Mouse (Mus musculus) lung, postnatal 14 days (tissue): ENCODE measurements at regions not wholly inside any gene's neighbourhood (a gene's known extent, or its start where the extent isn't known, plus 50 kb on each side); places are given as distances from the start of the nearest gene placed in this dataset.

Source experiments
- DNase-seq: peaks from one replicate; pipeline ENCODE4 v3.0.0; 2021

DNA sequence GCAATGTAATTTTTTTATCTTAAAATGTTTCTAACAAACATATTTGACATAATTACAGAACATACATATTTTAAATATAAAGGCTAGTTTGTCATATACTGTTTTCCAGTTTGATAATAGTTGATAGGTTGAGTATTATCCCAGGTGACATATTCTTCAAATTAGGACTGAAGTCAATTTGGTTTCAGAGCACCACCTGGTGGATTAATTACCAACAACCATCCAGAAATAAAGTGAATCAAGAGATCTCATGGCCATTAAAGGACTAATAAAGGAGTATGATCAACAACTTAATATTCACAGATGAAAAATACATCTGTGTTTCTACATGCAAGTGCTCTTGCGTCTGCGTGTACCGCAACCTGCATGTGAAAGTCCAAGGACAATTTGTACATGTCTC is 50.3 kb upstream of the Nmu start:
- DNase-seq = peak; percentile 9

- DNase-seq = no peak
Measured at GRCm38 (mm10) chr5:76416256-76416655, 52.7 kb upstream of the Nmu start.

GRCm38 (mm10) chr5:76417137-76417536 is 53.5 kb upstream of the Nmu start:
- DNase-seq = no peak

DNA sequence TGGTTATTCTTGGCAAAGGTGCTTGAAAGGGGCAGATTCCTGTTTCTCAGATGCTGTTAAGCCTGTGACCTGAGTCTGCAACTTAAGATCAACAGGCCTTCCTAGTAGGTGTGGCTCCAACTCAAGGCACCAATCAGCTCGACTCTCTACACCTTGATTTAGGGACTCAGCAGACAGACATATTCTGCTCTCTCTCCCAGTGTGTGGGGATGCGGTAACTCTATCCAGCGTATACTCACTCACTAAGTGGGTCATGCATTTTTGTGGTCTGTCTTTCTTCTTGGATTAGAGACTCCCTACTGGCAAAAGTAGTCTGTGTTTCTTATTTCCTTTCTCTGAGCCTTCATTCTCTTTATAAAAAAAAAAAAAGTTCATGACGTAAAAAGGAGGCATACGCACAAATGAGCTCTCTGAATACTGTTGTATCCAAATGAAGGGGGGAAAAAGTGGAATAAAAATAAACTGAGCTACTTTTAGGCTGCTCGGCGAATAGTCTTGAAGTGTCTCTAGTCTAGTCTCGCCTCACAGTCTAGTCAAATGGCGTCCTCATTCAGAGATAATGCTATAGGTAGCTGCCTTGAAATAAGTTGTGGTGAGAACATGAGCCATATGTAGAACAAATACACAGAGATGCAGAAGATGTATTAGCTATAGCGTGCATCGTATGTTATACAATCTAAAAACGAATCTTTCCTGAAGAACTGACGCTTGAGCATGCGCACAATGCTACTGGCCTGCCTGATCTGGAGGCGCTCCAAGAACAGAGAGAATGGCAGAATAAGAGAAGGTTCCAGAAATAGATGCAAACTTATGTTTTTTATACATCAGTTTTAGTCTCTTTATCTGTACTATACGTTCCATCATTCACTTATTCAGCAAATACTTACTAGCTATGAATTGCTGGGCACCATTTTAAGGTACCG is 55.6 kb upstream of the Nmu start:
- no peak for DNase-seq

DNA sequence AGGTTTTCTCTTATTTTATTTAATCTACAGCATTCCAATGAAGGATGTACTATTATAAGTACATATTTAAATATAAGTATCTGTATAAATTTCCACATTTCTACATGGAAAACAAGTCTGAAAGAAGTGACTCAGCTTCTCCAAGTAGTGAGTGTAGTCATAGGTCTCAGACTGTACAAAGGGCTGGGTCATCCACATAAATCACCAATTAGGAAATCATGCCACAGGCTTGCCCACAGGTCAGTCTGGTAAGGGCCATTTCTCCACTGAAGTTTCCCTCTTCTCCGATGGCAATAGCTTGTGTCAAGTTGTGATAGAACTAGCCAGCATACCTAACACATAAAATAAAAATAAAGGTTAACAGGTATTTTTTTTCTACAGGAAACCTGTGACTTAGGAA is 56.3 kb upstream of the Nmu start:
- DNase-seq = no peak

DNA sequence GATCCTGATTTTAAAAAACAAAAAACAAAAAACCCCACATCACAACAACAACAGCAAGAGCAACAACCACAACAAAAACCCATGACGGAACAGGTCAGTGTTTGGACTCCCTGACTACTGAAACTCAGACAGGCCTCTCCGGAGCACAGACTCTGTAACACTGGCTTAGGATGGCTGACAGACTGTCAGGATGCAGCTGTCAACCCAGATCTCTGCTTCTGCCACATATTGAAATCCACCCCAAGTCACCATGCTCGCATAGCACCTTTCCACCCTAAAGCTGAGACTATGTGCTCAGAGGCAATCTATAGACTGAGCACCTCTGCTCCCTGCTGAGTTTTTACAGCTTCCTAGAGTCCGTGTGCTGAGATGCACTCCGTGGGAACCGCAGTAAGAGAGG is 57.0 kb upstream of the Nmu start:
- no peak for DNase-seq

GRCm38 (mm10) chr5:76423593-76423992 is 60.0 kb upstream of the Nmu start:
- no peak for DNase-seq

GRCm38 (mm10) chr5:76425680-76426079 is 58.2 kb upstream of the Gm7271 start:
- DNase-seq = no peak

DNA sequence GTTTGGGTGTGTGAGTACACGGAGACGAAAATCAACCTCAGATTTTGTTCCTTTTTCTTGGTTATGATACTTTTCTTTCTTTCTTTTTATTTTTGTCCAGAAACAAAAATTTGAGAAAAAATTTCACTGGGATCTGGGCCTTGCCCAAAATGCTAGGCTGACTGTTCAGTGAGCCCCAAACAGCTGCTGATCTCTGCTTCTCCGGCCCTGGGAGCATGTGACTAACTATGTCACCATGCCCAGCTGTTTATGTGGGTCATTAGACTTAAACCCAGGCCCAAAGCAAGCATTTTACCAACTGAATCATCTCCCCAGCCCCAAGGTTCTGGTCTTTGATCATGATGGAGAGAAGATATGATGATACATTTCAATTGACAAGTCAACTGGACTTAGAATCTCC is 56.3 kb upstream of the Gm7271 start:
- DNase-seq = no peak

DNA sequence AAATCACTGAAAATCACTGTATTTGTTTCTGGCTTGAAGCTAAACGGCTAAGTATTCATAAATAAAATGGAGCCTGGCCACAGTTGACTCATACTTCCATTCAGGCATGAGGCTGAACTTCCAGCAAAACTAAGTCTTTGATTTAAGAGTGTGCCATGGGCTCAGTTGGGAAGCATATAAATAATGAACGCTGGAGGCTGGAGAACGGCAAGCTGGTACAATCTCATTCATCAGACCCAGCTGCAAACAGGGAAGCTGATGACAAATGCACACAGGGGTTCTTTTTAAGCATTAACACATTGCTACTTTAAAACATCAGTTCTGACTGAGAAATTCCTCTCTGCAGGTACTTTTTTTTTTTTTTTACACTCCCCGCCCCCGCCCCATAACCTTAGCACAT is 54.4 kb upstream of the Gm7271 start:
- no peak for DNase-seq

DNA sequence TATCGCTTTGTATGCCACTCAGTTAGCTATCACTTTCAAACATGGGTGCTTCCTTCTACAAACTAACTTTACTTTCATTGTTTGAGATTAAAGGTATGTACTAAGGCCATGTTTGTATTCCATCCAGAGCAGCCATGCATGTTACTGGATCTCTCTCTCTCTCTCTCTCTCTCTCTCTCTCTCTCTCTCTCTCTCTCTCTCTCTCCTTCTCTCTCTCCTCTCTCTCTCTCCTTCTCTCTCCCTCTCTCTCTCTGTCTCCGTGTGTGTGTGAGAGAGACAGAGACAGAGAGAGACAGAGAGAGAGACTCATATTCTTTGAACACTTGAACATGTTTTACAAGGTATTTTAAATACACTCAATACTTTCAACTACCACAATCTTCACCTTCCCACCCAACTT is 50.2 kb upstream of the Gm7271 start:
- no peak for DNase-seq
